Mouse (Mus musculus): Measurements from ENCODE around the gene Ndufc1. TPM values are rescaled to one million over a fixed set of nuclear protein-coding genes. Genes with fewer than 3 reads are reported as not detected.
"Not testable (repeated sequence)": the region's sequence is repeated elsewhere in the genome, so short reads cannot be mapped to it uniquely, and the experiment has no call there.

Ndufc1 gene
- polyA plus RNA-seq, 1 experiment from 2014 or later, result 772 TPM

DNA sequence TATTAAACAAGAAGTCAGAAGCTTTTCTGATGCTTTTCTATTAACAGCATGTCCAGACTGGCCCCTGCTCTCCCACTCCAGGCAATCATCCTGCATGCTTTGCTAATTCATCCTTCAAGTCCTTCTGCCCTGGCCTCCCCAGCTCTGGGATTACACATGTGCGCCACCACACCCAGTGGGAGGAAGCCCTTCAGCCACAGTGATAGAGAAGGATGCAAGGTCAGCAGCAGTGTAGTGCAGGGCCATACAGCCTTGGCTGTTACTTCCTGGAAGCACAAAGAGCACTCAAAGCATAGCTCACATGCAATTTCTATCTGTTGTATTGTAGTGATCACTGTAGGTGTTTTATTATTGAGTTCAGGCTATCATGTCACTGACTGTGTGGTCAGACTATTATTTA, 4.5 kb upstream of the Ndufc1 start:
- peaks cover 25% of the 10 kb centered on the region for H3K4me1 ChIP-seq (replicated peaks)
- H3K27me3 ChIP-seq, result no peaks in the 10 kb centered on the region
- H3K4me3 ChIP-seq (replicated peaks), result no peak overlapping the region
- H3K36me3 ChIP-seq, result no peaks in the 10 kb centered on the region
- H3K4me2 ChIP-seq (replicated peaks), result no peak overlapping the region
- ATAC-seq, result no peak
- H3K9ac ChIP-seq (replicated peaks), result no peak overlapping the region
- H3K9me3 ChIP-seq, result no peaks in the 10 kb centered on the region
- WGBS, result 83% methylated on average over 1 of the region's 1 CpGs
- H3K27ac ChIP-seq, result no peak overlapping the region

DNA sequence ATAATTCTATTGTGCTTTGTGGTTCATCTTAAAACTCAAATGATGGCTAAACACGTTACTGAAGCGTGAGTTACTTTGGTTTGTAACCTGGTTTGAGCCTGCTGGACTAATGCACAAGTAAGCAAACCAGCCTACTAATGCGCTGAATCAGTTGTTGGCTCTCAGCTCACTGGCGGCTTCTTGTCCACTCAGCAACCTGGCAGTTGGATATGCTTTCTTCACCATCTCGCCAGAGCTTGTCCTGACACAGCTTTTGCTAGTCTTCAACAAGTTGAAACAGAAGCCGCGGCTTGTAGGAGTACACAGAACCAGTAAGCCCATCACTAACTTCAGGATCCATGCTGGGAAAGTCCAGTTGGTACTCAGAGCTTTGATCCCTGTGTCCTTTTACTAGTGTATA, 3.7 kb upstream of the Ndufc1 start:
- peaks cover 25% of the 10 kb centered on the region for H3K4me1 ChIP-seq (replicated peaks)
- no peaks in the 10 kb centered on the region for H3K27me3 ChIP-seq
- H3K9me3 ChIP-seq, result no peaks in the 10 kb centered on the region
- no peak overlapping the region for H3K27ac ChIP-seq
- no peak overlapping the region for H3K4me3 ChIP-seq (replicated peaks)
- ATAC-seq, result no peak
- no peak overlapping the region for H3K4me2 ChIP-seq (replicated peaks)
- no peaks in the 10 kb centered on the region for H3K36me3 ChIP-seq
- H3K9ac ChIP-seq (replicated peaks), result no peak overlapping the region
- WGBS, result 95% methylated on average over 7 of the region's 7 CpGs

DNA sequence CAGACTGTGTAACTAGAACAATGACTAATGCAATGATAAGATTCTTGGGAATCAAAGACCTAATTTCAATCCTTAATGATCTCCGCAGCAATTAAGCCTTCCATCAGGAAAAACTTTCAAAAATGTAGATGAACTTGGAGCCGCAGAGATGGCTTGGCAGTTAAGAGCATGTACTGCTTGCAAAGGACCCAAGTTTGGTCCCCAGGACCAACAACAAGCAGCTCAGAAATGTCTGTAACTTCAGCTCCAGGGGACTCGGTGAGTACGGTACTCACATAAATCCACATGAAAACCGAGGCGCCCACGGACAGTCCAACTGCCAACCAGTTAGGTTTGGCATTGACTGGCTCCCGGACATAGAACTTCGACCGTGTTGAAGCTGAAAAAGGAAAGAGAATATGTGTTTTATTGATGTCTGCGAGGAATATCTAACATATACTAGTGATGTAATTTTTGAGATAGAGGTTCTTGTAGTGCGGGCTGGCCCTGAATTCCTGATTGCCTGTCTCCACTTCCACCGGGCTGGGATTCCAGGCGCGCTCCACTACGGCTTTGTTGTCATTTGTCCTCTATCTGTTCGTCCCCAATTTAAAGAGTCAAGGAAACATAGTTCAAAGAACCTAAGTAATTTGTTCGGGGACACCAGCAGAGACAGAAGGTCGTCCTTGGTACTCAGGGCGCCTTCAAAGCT, 773 bp downstream of the Ndufc1 start:
- 0 out of 2 replicates have a peak, but pooled peaks have one; percentile 2 for ATAC-seq

DNA sequence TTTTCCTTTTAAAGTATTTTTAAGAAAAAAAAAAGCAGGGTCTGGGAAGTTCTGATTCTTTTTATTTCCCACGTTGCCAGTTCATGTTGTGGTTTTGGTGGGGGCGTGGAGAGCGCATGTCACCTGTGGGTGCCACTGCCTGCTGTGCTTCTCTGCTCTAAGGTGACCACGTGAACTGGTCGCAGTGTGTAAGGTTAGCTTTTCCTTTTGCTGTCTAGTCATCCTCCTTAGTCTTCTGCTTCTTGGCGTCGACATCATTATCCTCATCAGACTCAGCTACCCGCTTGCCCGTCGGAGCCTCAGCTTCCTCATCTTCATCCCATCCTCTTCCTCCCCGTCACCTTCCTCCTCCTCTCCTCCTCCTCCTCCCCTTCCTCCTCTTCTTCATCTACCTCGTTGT, 6.2 kb downstream of the Ndufc1 start:
- ATAC-seq, result no peak
- H3K4me3 ChIP-seq (replicated peaks), result no peak overlapping the region
- peaks cover 1% of the 10 kb centered on the region; the same call in 1 of the 2 replicates for H3K27me3 ChIP-seq
- peaks cover 29% of the 10 kb centered on the region for H3K36me3 ChIP-seq
- no peak overlapping the region for H3K4me2 ChIP-seq (replicated peaks)
- peaks cover 16% of the 10 kb centered on the region for H3K4me1 ChIP-seq (replicated peaks)
- H3K27ac ChIP-seq, result no peak overlapping the region
- no peaks in the 10 kb centered on the region for H3K9me3 ChIP-seq
- WGBS, result 93% methylated on average over 12 of the region's 12 CpGs
- H3K9ac ChIP-seq (replicated peaks), result no peak overlapping the region

More for the DNA sequence above, 773 bp downstream of the Ndufc1 start:
- peaks cover 14% of the 10 kb centered on the region for H3K4me1 ChIP-seq (replicated peaks)
- H3K9ac ChIP-seq (replicated peaks), result peak overlapping the region; percentile 88
- H3K4me2 ChIP-seq (replicated peaks), result peak overlapping the region; percentile 82
- peak overlapping the region; percentile 89 for H3K4me3 ChIP-seq (replicated peaks)
- 26% methylated on average over 20 of the region's 20 CpGs for WGBS
- H3K27ac ChIP-seq, result peak overlapping the region; percentile 98
- H3K36me3 ChIP-seq, result peaks cover 25% of the 10 kb centered on the region
- no peaks in the 10 kb centered on the region for H3K9me3 ChIP-seq
- no peaks in the 10 kb centered on the region for H3K27me3 ChIP-seq

DNA sequence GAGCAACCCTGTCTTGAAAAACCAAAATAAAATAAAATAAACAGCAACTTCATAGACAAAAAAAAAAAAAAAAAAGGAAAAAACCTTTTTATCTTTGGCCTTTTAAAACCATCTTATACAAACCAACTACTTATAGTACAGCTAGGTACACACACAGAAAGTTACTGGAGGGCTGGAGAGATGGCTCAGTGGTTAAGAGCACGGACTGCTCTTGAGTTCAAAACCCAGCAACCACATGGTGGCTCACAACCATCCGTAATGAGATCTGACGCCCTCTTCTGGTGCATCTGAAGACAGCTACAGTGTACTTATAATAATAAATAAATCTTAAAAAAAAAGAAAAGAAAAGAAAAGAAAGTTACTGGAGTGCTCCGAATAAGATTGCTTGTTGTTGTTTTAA, 6.7 kb downstream of the Ndufc1 start:
- not testable (repeated sequence) for H3K4me2 ChIP-seq (replicated peaks); H3K9ac ChIP-seq (replicated peaks); H3K27me3 ChIP-seq; H3K9me3 ChIP-seq; ATAC-seq; H3K4me3 ChIP-seq (replicated peaks); H3K27ac ChIP-seq
- WGBS, result 68% methylated on average over 4 of the region's 4 CpGs
- peaks cover 12% of the 10 kb centered on the region for H3K4me1 ChIP-seq (replicated peaks)
- peaks cover 29% of the 10 kb centered on the region for H3K36me3 ChIP-seq

DNA sequence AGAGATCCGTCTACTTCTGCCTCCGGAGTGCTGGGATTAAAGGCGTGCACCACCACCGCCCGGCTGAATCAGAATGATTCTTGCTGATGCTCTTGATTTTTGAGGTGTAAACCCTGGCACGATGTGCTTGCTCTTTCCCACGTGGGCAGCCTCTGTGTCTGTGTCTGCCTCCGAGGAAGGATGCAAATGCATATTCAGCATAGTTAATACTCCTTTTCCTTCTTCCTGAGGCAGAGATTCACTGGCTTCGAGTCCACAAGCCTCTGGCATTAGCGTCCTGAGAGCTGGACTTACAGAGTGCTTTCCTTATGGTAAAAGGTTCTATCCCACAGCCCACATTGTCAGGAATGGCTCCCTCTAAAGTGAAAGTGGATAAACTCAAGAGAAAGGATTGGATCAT, 8.1 kb downstream of the Ndufc1 start:
- H3K4me3 ChIP-seq (replicated peaks), result no peak overlapping the region
- no peaks in the 10 kb centered on the region for H3K9me3 ChIP-seq
- WGBS, result 79% methylated on average over 10 of the region's 10 CpGs
- no peak overlapping the region for H3K4me2 ChIP-seq (replicated peaks)
- no peak for ATAC-seq
- peaks cover 25% of the 10 kb centered on the region for H3K36me3 ChIP-seq
- no peak overlapping the region for H3K27ac ChIP-seq
- peaks cover 18% of the 10 kb centered on the region for H3K27me3 ChIP-seq
- H3K9ac ChIP-seq (replicated peaks), result no peak overlapping the region
- peaks cover 17% of the 10 kb centered on the region for H3K4me1 ChIP-seq (replicated peaks)

DNA sequence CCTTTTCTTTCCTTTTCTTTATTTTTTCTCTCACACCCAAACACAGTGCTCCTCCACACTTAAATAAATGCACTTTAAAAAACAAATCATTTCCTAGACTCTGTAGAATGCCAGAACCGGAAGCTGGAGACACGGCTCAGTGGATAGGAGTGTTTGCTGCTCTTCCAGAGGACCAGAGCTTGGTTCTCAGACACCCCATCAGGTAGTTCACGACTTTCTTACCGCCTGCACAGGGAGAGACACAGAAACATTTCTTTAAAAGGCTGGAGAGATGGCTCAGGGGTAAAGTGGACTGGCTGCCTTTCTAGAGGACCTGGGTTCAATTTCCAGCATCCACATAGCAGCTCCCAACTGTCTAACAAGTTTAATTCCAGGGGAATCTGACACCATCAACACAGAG, 9.3 kb downstream of the Ndufc1 start:
- Histone ChIP-seq H3K36me3 (peaks cover 18% of the 10 kb centered on the region), H3K27me3 (peaks cover 25% of the 10 kb centered on the region), H3K9me3 (no peaks in the 10 kb centered on the region), H3K4me3 (replicated peaks) (no peak overlapping the region), H3K9ac (replicated peaks) (no peak overlapping the region), H3K4me1 (replicated peaks) (peaks cover 17% of the 10 kb centered on the region), H3K4me2 (replicated peaks) (no peak overlapping the region), H3K27ac (no peak overlapping the region)
- ATAC-seq, result no peak
- 64% methylated on average over 4 of the region's 4 CpGs for WGBS

DNA sequence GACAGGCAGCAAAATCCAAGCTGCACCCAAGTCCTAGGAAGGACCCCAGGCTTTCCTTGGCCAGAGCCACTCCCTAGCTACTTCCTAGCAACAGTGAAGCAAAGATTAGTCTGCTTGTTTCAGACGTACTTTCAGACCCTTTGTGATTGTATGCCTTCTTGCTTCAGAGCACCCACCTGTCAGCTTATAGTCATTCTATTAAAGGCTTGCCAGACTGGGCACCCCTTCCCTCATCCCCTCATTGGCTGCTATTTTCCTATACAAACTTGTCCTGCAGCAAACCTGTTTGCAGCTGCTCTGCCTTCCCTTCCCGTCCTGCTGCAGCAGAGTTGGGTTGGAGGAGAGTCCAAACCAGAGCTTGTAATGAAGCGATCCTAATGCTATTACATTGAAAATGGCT, 10.1 kb downstream of the Ndufc1 start:
- no peak overlapping the region for H3K27ac ChIP-seq
- H3K9me3 ChIP-seq, result no peaks in the 10 kb centered on the region
- H3K27me3 ChIP-seq, result peaks cover 25% of the 10 kb centered on the region
- H3K9ac ChIP-seq (replicated peaks), result no peak overlapping the region
- no peak overlapping the region for H3K4me2 ChIP-seq (replicated peaks)
- peaks cover 17% of the 10 kb centered on the region for H3K4me1 ChIP-seq (replicated peaks)
- peaks cover 11% of the 10 kb centered on the region for H3K36me3 ChIP-seq
- ATAC-seq, result no peak
- WGBS, result 4% methylated on average over 3 of the region's 3 CpGs
- H3K4me3 ChIP-seq (replicated peaks), result no peak overlapping the region

DNA sequence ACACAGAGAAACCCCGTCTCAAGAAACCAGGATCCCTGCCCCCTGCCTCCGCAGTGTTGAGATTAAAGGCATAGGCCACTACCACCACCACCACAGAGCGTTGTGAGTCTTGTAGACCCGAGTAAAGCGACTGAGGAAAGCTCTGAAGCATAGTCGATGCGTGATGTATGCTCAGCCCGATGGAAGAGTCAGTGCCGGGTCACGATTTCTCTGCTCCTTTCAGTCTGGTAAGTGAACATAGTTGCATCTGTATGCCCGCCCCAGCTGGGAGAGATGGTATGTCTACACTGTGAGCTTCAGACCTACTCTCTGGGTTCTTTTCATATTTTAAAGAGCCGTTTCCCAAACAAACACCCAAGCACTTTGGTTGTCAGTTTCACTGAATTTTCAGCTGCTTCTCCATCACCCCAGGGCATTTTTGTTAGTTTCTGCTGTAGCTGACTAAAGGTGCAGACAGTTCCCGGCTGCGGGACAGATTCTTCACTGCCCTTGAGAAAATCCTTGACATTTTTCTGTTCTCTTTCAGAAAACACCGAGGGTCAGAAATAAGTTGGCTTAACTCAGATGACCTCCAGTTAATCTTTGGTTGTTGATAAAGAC, 11.0 kb downstream of the Ndufc1 start:
- Histone ChIP-seq H3K9ac (replicated peaks) (no peak overlapping the region), H3K27me3 (peaks cover 25% of the 10 kb centered on the region), H3K36me3 (peaks cover 3% of the 10 kb centered on the region), H3K9me3 (no peaks in the 10 kb centered on the region), H3K4me2 (replicated peaks) (no peak overlapping the region), H3K4me3 (replicated peaks) (no peak overlapping the region), H3K4me1 (replicated peaks) (peaks cover 17% of the 10 kb centered on the region), H3K27ac (no peak overlapping the region)
- 53% methylated on average over 15 of the region's 15 CpGs for WGBS
- no peak for ATAC-seq

DNA sequence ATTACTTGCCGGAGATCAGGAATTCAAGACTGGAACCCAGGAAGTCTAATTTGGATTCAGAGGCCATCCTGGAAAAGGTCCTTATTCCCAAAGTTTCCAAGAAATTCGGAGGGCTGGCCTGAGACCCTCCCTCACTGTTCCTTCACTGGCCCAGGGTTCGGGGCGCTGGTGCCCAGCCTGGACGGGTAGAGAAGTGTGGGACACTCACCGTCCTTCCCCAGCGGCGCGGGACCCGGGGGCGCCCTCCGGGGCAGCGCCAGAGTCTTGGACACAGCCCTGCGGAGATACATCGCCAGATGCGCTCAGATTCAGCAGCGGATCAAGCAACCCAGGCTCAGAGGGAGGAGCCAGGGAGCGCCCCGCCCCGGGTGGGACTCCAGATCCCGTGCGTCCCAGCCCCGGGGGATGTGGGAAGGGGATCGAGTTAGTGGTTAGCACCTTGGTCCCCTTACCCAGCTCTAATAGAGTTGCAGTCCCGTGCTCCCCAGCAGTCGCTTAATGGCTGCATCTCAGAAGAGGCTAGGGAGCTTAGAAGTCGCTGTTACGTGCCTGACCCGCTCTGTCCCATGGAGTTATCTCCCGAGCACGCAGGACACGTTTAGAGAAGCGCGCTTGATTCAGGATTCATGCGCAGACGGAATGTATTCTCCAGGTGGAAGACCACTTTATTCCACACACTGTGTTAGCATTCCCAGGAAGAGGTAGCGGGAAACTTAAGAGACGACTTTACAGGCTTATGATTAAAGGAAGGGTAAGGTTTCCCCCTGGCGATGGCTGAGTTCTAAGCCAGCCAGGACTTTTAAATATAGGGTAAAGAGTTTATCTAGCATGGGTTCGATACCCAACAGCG, 12.3 kb downstream of the Ndufc1 start, which contains the start of gene Mgarp:
Mgarp (minus strand) TSS at position 520 of the 850 bp plus-strand sequence.
- peak within 1 kb of the TSS; percentile 51 for H3K9ac ChIP-seq (replicated peaks)
- peak within 1 kb of the TSS; percentile 62 for H3K4me2 ChIP-seq (replicated peaks)
- no peaks in the 10 kb centered on the region for H3K9me3 ChIP-seq
- H3K27me3 ChIP-seq, result peaks cover 25% of the 10 kb centered on the region
- WGBS, result 3% methylated on average over 41 of the region's 41 CpGs
- H3K27ac ChIP-seq, result no peak within 1 kb of the TSS
- ATAC-seq, result peak; percentile 82
- H3K4me1 ChIP-seq (replicated peaks), result peaks cover 17% of the 10 kb centered on the region
- H3K36me3 ChIP-seq, result no peaks in the 10 kb centered on the region
- peak within 1 kb of the TSS; percentile 40 for H3K4me3 ChIP-seq (replicated peaks)

DNA sequence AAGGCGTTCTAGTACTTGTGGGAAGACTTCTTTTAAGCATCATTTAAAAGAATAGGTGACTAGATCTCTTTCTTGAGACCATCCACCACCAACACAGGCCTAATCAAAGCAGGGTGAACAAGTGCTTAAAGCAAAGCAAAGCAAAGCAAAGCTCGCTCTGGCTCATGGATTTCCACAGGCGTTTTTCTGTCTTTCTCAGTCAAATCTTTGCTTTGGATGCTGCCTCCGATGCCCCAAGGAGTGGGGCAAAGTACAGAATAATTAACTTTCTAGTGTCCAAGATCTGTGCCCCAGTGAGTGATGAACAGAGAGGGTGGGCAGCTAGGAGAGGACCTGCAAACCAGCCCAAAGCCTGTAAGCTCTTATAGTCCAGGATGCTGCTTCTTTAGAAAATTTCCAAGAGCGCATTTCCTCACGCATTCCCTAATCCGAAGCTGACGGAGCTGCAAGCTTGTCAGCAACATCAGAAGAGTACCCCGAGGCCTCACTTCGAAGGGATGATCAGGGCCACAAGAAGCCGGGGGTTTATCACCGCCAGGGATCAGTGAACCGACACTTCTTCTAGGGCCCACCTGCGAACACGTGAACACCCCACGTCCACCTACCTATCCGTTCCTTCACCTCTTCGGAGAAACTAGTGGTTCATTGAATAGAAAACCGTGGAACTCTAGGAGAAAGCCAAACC, 13.2 kb downstream of the Ndufc1 start:
- peaks cover 25% of the 10 kb centered on the region for H3K27me3 ChIP-seq
- H3K4me1 ChIP-seq (replicated peaks), result peaks cover 17% of the 10 kb centered on the region
- no peaks in the 10 kb centered on the region for H3K9me3 ChIP-seq
- H3K36me3 ChIP-seq, result no peaks in the 10 kb centered on the region
- 14% methylated on average over 19 of the region's 19 CpGs for WGBS
- H3K4me3 ChIP-seq (replicated peaks), result 0 out of 2 replicates have a peak overlapping the region, but pooled peaks have one; percentile 40
- ATAC-seq, result no peak
- H3K9ac ChIP-seq (replicated peaks), result no peak overlapping the region
- peak overlapping the region; percentile 62; the same call in 1 of the 2 replicates for H3K4me2 ChIP-seq (replicated peaks)
- H3K27ac ChIP-seq, result no peak overlapping the region
